Mouse (Mus musculus) midbrain, embryonic 16.5 days (tissue): Measurements from ENCODE around the gene Fn1. TPM values are rescaled to one million over a fixed set of nuclear protein-coding genes. Genes with fewer than 3 reads are reported as not detected.

Experiments
- ATAC-seq: fragments of 200-750 bp; cut with Nextera tagmentation; 2 replicates; pipeline ENCODE4 v1.8.0; 2017; ENCODE audit warnings: moderate TSS enrichment
- H3K27ac ChIP-seq: fragments of 300-500 bp; sonication (generic); 2 replicates; pipeline ENCODE4 v1.5.1; 2014; ENCODE audit warnings: mild to moderate bottlenecking, low read length, mixed read lengths
- H3K27me3 ChIP-seq: fragments of 300-500 bp; sonication (generic); 2 replicates; pipeline ENCODE4 v1.6.1; 2014; ENCODE audit warnings: low read depth, low read length, mixed read lengths; ENCODE audit not compliant: control insufficient read depth, insufficient read depth
- H3K36me3 ChIP-seq: fragments of 300-500 bp; sonication (generic); 2 replicates; pipeline ENCODE4 v1.6.1; 2014; ENCODE audit warnings: mild to moderate bottlenecking, low read length, moderate library complexity, mixed read lengths; ENCODE audit not compliant: control insufficient read depth, insufficient read depth
- H3K4me1 ChIP-seq: fragments of 300-500 bp; sonication (generic); 2 replicates; pipeline ENCODE4 v1.6.1; 2014; ENCODE audit warnings: mild to moderate bottlenecking, low read length, mixed read lengths; ENCODE audit not compliant: control insufficient read depth, insufficient read depth
- H3K4me2 ChIP-seq: fragments of 300-500 bp; sonication (generic); 2 replicates; pipeline ENCODE4 v1.6.1; 2014; ENCODE audit warnings: mild to moderate bottlenecking, low read length, mixed read lengths
- H3K4me3 ChIP-seq: fragments of 300-500 bp; sonication (generic); 2 replicates; pipeline ENCODE4 v1.5.1; 2014; ENCODE audit warnings: low read depth, mild to moderate bottlenecking, low read length, moderate library complexity, mixed read lengths
- H3K9ac ChIP-seq: fragments of 300-500 bp; sonication (generic); 2 replicates; pipeline ENCODE4 v1.6.1; 2014; ENCODE audit warnings: low read depth, low read length, mixed read lengths
- H3K9me3 ChIP-seq: fragments of 300-500 bp; sonication (generic); replicated peaks from 2 replicates; pipeline ENCODE4 v1.6.1; 2014; ENCODE audit warnings: mild to moderate bottlenecking, low read length, mixed read lengths; ENCODE audit not compliant: control insufficient read depth, poor library complexity, severe bottlenecking
- whole genome bisulfite sequencing: fragments of 180-500 bp; shearing (Covaris S2); extraction: QIAGEN DNeasy Blood & Tissue Kit; methylation state at CpG from one replicate; pipeline ENCODE4 v1.1.7; 2014; 5-methylcytosine and 5-hydroxymethylcytosine counted together
- polyA plus RNA-seq: library from polyadenylated mRNA; unstranded; fragments of >200 nt; fragmentation: Nextera tagmentation; extraction: Ambion mirVana; gene quantifications from 2 replicates; pipeline ENCODE4 v1.2.1, GENCODE M21; 2015

Fn1 gene
- polyA plus RNA-seq, 1 experiment from 2014 or later, result 26.0 TPM

GRCm38 (mm10) chr1:71540437-71540836 lies 112.6 kb downstream of the Fn1 start:
- ATAC-seq, result no peak

GRCm38 (mm10) chr1:71539641-71540040 lies 113.4 kb downstream of the Fn1 start:
- 0 out of 2 replicates have a peak, but pooled peaks cover 3% of the 10 kb centered on the region for H3K9me3 ChIP-seq
- H3K4me3 ChIP-seq, result no peak overlapping the region
- no peaks in the 10 kb centered on the region; the same call in 1 of the 2 replicates for H3K27me3 ChIP-seq
- no peaks in the 10 kb centered on the region for H3K4me1 ChIP-seq
- no peaks in the 10 kb centered on the region for H3K36me3 ChIP-seq
- H3K4me2 ChIP-seq, result no peak overlapping the region
- H3K9ac ChIP-seq, result no peak overlapping the region
- ATAC-seq, result no peak
- 82% methylated on average over 4 of the region's 4 CpGs for WGBS
- H3K27ac ChIP-seq, result no peak overlapping the region

More at GRCm38 (mm10) chr1:71540437-71540836, 112.6 kb downstream of the Fn1 start:
- Histone ChIP-seq H3K4me2 (no peak overlapping the region), H3K4me3 (no peak overlapping the region), H3K4me1 (no peaks in the 10 kb centered on the region), H3K27ac (no peak overlapping the region), H3K9me3 (0 out of 2 replicates have a peak, but pooled peaks cover 3% of the 10 kb centered on the region), H3K27me3 (no peaks in the 10 kb centered on the region; the same call in 1 of the 2 replicates), H3K9ac (no peak overlapping the region), H3K36me3 (no peaks in the 10 kb centered on the region)
- 77% methylated on average over 3 of the region's 3 CpGs for WGBS

Other genes starting within 250 kb of the Fn1 start
- 0.09 TPM in 2 replicates for gene Abca12, start 238.3 kb downstream of the Fn1 start, polyA plus RNA-seq
- gene Atic, start 96.0 kb downstream of the Fn1 start, polyA plus RNA-seq, result 28.5 and 32.9 TPM in 2 replicates